Mouse (Mus musculus): ENCODE data around the gene Def8.

The Def8 gene

DNA sequence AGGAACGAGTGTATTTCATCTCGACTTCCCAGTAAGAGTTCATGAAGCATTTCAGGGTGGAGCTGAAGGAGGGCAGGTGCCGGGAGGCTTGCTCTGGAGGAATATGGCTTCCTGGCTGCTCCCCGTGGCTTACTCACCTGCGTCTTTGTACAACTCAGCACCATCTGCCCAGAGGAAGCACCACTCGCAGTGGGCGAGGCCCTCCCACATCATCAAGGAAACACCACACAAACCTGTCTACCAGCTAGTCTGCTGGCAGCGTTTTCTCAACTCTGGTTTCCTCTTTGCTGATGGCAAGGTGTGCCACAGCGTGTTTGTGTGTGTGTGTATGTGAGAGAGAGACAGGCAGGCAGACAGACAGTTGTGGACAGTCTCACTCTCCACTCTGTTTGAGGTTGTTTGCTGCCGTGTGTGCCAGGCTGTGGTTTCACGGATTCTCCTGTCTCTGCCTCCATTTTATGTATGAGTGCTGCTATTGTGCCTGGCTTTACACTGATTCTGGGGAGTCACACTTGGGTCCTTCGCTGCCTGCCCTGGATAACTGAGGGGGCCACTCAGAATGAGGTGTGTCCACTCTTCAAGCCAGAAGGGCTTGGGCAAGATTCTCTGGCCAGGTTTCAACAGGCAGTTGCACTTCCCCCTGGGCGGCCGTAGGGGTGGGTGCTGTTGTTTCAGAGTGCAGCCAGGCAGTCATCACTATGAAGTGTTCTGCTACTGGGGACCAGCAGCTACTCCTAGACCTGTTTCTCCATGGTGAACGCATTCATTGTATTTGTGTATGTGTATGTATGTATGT is 68.2 kb downstream of the Def8 start:
- DNase-seq (ENCODE audit: low spot score) = no peak

DNA sequence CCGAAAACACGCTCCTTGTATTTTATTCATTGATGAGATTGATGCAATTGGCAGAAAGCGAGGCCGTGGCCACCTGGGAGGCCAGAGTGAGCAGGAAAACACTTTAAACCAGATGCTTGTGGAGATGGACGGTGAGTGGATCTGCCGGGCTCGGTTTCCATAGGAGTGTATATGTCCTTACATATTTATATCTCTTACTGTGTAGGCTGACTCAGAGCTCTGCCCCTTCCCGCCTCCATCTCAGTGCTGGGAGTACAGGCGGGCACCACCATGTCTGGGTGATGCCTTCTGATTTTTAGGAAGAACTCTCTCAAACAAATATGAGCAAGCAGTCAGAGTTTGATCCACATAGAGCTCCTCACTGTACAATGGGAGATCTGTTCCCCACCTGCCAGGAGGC is 69.6 kb downstream of the Def8 start:
- DNase-seq (ENCODE audit: low spot score) = no peak

DNA sequence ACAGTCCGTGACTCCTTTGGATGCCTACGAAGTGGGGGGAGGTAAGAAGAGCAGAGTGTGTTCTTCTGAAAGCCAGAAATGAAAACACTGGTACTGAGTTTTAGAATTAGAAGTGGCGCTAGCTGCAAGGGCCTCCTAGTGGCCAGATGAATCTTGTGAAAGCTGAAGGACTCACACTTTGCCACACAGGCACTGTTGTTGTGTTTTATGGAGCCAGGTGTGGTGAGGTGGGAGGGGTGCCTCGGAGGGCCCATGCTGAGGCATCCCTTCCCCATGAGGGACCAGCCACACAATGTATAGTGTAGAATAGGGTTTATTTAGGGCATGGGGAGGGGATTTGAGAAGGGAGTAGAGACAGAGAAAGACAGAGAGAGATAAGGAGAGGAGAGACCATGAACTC is 74.4 kb downstream of the Def8 start:
- DNase-seq (ENCODE audit: low spot score) = no peak

DNA sequence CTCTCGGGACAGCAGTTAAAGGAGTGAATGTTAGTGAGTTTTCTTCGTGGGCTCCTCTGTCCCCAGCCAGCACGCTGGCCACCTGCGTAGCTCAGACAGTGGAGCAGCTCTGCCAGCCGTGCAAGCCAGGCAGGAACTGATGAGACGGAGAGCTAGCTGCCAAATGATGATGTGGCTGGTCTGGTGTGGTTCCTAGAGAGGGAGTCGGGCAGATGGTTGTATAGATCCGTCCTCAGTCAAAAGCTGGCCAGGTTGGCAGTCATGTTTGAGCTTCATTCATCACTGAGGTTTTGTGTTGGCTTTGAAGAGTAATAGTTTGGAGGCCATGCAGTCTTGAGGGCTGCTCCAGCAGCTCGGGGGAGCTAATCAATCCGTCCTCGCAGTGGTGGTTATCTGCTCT is 75.6 kb downstream of the Def8 start:
- no peak for DNase-seq (ENCODE audit: low spot score)

DNA sequence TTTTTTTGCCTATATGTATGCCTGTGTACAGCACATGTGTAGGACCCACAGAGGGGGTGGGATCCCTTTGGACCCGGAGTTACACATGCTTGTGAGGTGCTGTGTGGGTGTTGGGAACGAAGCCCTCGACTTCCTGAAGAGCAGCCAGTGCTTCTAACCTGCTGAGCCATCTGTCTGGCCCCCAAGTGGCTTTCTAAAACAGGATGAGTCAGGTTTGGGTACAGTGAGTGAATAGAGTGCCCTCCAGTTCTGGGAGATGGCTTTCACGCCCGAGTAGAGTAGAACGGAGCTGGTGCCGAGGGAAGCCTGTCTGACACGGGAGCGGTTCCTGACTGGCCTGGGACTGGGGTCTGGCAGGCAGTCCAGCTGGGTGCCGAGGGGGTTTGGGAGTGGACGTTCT is 76.2 kb downstream of the Def8 start:
- DNase-seq (ENCODE audit: low spot score) = no peak

DNA sequence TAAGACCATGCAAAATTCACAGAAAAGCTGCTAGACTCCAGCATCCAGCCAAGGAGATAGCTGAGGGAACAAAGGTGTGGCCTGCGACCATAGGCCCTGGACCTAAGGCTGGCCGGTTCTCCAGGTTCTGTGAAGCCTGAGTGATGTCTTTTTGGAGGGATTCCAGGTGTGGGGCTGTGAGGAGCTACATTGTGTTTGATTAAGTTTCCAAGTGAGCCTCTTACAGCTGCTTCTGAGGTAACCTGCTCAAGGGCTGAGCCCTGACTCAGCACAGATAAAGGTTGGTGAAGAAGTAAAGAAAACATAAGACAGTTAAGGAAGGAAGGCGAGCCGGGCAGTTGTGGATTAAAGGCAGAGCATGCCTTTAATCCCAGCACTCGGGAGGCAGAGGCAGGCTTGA is 78.9 kb downstream of the Def8 start:
- DNase-seq (ENCODE audit: low spot score) = no peak

DNA sequence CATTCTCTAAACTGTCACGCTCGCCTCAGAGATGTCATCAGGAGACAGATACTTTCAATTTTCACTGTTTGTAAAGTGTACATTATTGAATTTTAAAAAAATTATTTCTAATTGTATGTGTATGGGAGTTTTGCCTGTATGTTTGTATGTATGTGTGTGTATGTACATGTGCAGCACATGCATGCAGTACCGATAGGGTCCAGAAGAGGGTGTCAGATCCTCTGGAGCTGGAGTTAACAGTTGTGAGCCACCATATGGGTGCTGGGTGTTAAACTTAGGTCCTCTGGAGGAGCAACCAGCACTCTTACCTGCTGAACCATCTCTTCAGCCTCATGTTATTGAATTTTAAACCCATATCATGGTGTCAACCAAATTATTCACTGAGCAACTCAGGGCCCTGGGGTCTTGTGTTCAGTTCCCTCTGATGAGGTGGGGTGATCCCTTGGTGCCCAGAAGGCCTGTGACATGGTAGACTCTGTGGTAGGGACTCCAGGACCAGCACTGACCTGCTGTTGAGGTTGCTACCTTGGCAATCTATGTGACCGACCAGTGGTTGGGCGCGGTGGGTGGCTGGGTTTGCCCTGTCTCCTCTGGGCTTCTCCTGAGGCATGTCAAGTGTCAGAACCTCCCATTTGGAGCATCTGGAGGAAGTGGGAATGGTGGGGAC is 80.6 kb downstream of the Def8 start:
- no peak for DNase-seq (ENCODE audit: low spot score)

DNA sequence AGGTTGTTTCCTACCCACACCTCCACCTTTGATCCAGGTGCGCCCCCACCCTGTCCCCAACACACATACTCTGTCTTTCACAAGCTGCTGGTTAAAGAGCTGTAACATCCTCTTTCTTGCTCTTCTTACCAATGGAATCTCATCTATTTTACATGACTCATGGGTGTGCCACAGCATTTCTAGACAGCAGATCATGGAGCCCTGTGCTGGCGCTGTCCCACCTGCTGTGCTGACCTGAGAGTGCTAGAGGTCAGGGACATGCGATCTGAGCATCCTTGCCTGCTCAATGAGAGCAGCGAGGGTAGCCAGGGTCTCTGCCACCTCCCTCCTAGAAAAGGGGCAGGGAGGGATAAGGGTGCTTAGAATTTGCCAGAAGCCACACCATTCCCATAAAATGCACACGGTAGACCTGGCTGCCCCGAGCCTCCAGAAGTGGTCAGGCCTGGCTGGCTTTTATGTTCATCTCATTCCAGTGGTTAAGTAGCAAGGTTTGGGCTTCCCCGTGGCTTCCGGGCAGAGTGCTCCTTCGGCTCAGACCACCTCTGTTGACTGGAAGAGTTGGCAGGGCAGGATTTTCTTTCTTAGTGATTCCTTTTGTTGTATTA is 81.4 kb downstream of the Def8 start:
- DNase-seq (ENCODE audit: low spot score) = no peak

DNA sequence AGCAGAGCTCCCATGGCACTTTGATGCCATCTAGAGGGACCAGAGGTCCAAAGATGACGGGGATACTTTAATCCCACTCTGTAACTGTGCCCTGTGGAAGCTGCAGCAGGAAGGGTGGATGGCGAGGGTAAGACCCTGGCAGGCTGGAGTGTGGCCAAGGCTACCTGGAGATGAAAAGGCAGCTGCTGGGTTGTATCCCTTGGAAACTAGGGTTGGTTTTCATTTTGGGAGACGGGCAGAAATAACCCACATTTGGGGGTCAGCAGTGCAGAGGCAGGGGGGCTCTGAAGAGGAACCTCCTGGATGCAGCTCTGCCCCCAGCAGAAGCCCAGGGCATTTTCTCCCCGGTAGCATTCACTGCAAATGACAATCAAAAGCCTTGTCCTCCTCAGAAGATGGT is 81.9 kb downstream of the Def8 start:
- no peak for DNase-seq (ENCODE audit: low spot score)

DNA sequence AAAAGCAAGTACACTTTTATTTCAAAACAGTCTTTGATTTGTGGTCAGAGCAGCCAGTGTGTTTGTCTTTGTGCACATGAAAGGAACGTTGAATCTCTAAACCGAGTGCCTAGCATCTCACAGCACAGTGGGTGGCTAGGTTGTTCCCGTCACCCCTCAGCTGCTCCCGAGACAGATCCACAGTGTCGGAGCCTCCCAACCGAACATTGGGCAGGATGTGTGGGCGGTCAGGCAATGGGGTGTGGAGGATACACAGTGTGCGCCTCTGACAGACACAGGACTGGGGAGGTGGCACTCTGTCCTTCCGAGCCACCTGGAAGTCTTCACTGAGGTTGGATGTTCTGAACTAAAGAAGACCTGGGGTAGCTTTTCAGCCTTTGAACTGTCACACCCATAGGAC is 82.4 kb downstream of the Def8 start:
- DNase-seq (ENCODE audit: low spot score) = no peak

DNA sequence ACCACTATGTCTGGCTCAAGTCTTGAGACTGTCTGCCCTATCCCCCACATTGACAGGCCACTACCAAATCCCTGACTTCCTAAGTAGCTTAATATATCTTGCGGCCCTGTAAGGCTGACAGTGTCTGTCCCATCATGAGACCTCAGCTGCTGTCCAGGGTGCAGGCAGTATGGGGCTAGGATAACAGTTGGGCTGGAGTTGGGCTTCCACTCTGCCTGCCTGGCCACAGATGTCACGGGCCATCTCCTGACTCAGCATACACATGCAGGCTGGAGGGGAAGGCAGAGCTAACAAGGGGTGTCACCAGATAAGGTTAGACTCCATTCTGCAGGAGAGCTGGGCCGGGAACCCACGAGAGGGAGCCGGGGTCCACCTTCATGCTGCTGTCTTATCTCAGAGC is 83.8 kb downstream of the Def8 start:
- no peak for DNase-seq (ENCODE audit: low spot score)

DNA sequence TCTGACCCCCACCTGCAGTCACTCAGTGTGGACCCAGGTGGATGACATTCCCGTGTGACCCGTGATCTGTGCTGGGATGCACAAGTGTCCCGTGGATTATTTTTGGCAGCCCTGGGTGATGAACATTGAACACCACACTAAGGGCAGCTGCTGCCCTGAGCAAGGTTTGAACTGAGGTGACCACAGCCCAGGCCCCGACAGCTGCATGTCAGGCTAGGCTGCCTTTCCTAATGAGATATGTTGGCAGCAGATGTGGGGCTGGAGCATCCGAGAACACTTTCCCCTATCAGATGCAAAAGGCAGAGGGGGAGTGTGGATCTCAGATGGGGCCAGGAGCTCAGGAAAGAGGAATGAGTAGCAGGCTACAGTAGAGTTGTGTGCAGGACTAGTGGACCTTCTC is 87.5 kb downstream of the Def8 start:
- no peak for DNase-seq (ENCODE audit: low spot score)
